26 mouse cellular contexts compared by ENCODE assay signal in genomic region chr13:59894094-59894493, GRCm38 (mm10).
DNase-seq lines count a peak whose midpoint lies in the region; ATAC-seq and TF ChIP-seq lines count a peak whose summit lies in the region.
"Had no signal": no experiment of that assay in that cellular context is flagged by ENCODE, and none has a peak within 500 bp of the region (broad histone marks: within the 10 kb centered on the region; RNA-seq: fewer than 3 reads in every experiment).

No protein-coding gene starts in this region.

- no peak for ATAC-seq in forebrain, embryonic 14.5 days
- no peak for ATAC-seq in forebrain, embryonic 15.5 days (replicated peaks)
- no peak for ATAC-seq in kidney, postnatal 0 days (replicated peaks; ENCODE audit: low FRiP score, low read depth)
- 0 out of 2 replicates have a peak, but pooled peaks have one; percentile 26 for ATAC-seq in granulocyte monocyte progenitor cell, adult 5-6 weeks (replicated peaks; ENCODE audit: poor library complexity, severe bottlenecking)
- ATAC-seq: CD4-positive, CD25-positive, alpha-beta regulatory T cell, adult 4 months; hindbrain, embryonic 16.5 days; intestine, embryonic 15.5 days had no signal

- H3K4me2 ChIP-seq in forebrain, embryonic 14.5 days (ENCODE audit: low read length): no peak overlapping the region
- no peak overlapping the region for H3K4me2 ChIP-seq in forebrain, embryonic 15.5 days (replicated peaks)
- no peak overlapping the region for H3K4me2 ChIP-seq in kidney, postnatal 0 days (ENCODE audit: low read length)
- H3K4me2 ChIP-seq: embryonic facial prominence, embryonic 12.5 days; heart, embryonic 12.5 days; heart, embryonic 15.5 days; hindbrain, embryonic 13.5 days; intestine, embryonic 15.5 days had no signal

- 55% methylated on average over 5 of the region's 5 CpGs for WGBS in forebrain, embryonic 14.5 days
- 36% methylated on average over 5 of the region's 5 CpGs for WGBS in forebrain, embryonic 15.5 days
- WGBS in kidney, postnatal 0 days: 44% methylated on average over 5 of the region's 5 CpGs

- no peak overlapping the region for H3K27ac ChIP-seq in forebrain, embryonic 14.5 days (ENCODE audit: low read depth, low read length)
- no peak overlapping the region; the same call in 1 of the 2 replicates for H3K27ac ChIP-seq in forebrain, embryonic 15.5 days (replicated peaks)
- H3K27ac ChIP-seq in kidney, postnatal 0 days: no peak overlapping the region
- H3K27ac ChIP-seq: embryonic facial prominence, embryonic 12.5 days; gastrocnemius, adult 2 months; heart, embryonic 15.5 days; hindbrain, embryonic 10.5 days; hindbrain, embryonic 13.5 days; intestine, embryonic 15.5 days had no signal

- TF ChIP-seq CTCF in kidney, postnatal 0 days (IDR thresholded peaks at IDR 0.05; ENCODE audit: low read depth): 0 out of 2 replicates have a peak, but pooled peaks have one; percentile 2
- no peak for TF ChIP-seq CTCF in brain, embryonic 14.5 days (IDR thresholded peaks at IDR 0.05; ENCODE audit: borderline replicate concordance, extremely low read depth, insufficient read depth, insufficient read length)

- no peaks in the 10 kb centered on the region for H3K9me3 ChIP-seq in forebrain, embryonic 14.5 days (replicated peaks; ENCODE audit: control insufficient read depth, low read length)
- H3K9me3 ChIP-seq in forebrain, embryonic 15.5 days: no peaks in the 10 kb centered on the region
- H3K9me3 ChIP-seq in kidney, postnatal 0 days (replicated peaks; ENCODE audit: low read length): no peaks in the 10 kb centered on the region
- H3K9me3 ChIP-seq: embryonic facial prominence, embryonic 12.5 days; heart, embryonic 12.5 days; heart, embryonic 15.5 days; hindbrain, embryonic 10.5 days; hindbrain, embryonic 13.5 days; intestine, embryonic 15.5 days had no signal

- no peak for TF ChIP-seq POLR2A in brain, embryonic 14.5 days (IDR thresholded peaks at IDR 0.05; ENCODE audit: borderline replicate concordance, extremely low read depth, insufficient read depth, insufficient read length, poor library complexity, severe bottlenecking)

- peak; percentile 54 for DNase-seq in forebrain, embryonic 14.5 days (ENCODE audit: low spot score)
- peak; percentile 29 for DNase-seq in kidney, postnatal 0 days (ENCODE audit: low spot score)
- DNase-seq in kidney, adult 9 months: no peak
- peak; percentile 50 for DNase-seq in brain, embryonic 14.5 days (ENCODE audit: low read depth)
- DNase-seq: adrenal gland, adult 2 months; adrenal gland, postnatal 14 days; cerebellum, adult 11-12 months; cerebellum, adult 9-10 months; cerebellum, postnatal 14 days; gastrocnemius, adult 2 months; gastrocnemius, postnatal 14 days; heart, adult 18-20 months; heart, postnatal 10 days; heart, postnatal 36 days; kidney, adult 11 months had no signal

- H3K36me3 ChIP-seq in forebrain, embryonic 14.5 days (ENCODE audit: control insufficient read depth, insufficient read depth, low read length): no peaks in the 10 kb centered on the region
- no peaks in the 10 kb centered on the region for H3K36me3 ChIP-seq in forebrain, embryonic 15.5 days
- H3K36me3 ChIP-seq in kidney, postnatal 0 days (ENCODE audit: insufficient read depth, low read length): no peaks in the 10 kb centered on the region
- H3K36me3 ChIP-seq: embryonic facial prominence, embryonic 12.5 days; heart, embryonic 12.5 days; heart, embryonic 15.5 days; hindbrain, embryonic 10.5 days; hindbrain, embryonic 13.5 days; intestine, embryonic 15.5 days had no signal

- no peak overlapping the region for H3K4me3 ChIP-seq in forebrain, embryonic 14.5 days (ENCODE audit: low read depth, low read length)
- H3K4me3 ChIP-seq in forebrain, embryonic 15.5 days: no peak overlapping the region
- no peak overlapping the region for H3K4me3 ChIP-seq in kidney, postnatal 0 days (replicated peaks; ENCODE audit: low read depth, low read length)
- H3K4me3 ChIP-seq: embryonic facial prominence, embryonic 12.5 days; erythroblast, embryonic 14.5 days; gastrocnemius, adult 2 months; heart, embryonic 12.5 days; heart, embryonic 15.5 days; hindbrain, embryonic 10.5 days; hindbrain, embryonic 13.5 days; intestine, embryonic 15.5 days had no signal

- no peak overlapping the region for H3K9ac ChIP-seq in forebrain, embryonic 14.5 days (ENCODE audit: low read length)
- no peak overlapping the region for H3K9ac ChIP-seq in forebrain, embryonic 15.5 days (replicated peaks)
- no peak overlapping the region for H3K9ac ChIP-seq in kidney, postnatal 0 days (ENCODE audit: low read depth, low read length)
- H3K9ac ChIP-seq: embryonic facial prominence, embryonic 12.5 days; heart, embryonic 12.5 days; heart, embryonic 15.5 days; hindbrain, embryonic 13.5 days; intestine, embryonic 15.5 days had no signal

- peaks cover 3% of the 10 kb centered on the region; the same call in 1 of the 2 replicates for H3K4me1 ChIP-seq in forebrain, embryonic 14.5 days (ENCODE audit: control insufficient read depth, insufficient read depth, low read length)
- H3K4me1 ChIP-seq in forebrain, embryonic 15.5 days: peaks cover 9% of the 10 kb centered on the region
- H3K4me1 ChIP-seq in kidney, postnatal 0 days (replicated peaks; ENCODE audit: insufficient read depth, low read length): peaks cover 10% of the 10 kb centered on the region; the same call in 1 of the 2 replicates

- no peaks in the 10 kb centered on the region for H3K27me3 ChIP-seq in forebrain, embryonic 14.5 days (replicated peaks; ENCODE audit: control insufficient read depth, insufficient read depth, low read length)
- H3K27me3 ChIP-seq in forebrain, embryonic 15.5 days: no peaks in the 10 kb centered on the region
- H3K27me3 ChIP-seq in kidney, postnatal 0 days (ENCODE audit: insufficient read depth, low read length): no peaks in the 10 kb centered on the region
- H3K27me3 ChIP-seq: embryonic facial prominence, embryonic 12.5 days; heart, embryonic 12.5 days; heart, embryonic 15.5 days; hindbrain, embryonic 13.5 days had no signal
